Mouse (Mus musculus): ENCODE results near the gene Ppil3. TPM values are rescaled to one million over a fixed set of nuclear protein-coding genes. Genes with fewer than 3 reads are reported as not detected.

Ppil3 gene
- polyA plus RNA-seq, 2 experiments from 2014 or later: 61.9 to 77.3 TPM

DNA sequence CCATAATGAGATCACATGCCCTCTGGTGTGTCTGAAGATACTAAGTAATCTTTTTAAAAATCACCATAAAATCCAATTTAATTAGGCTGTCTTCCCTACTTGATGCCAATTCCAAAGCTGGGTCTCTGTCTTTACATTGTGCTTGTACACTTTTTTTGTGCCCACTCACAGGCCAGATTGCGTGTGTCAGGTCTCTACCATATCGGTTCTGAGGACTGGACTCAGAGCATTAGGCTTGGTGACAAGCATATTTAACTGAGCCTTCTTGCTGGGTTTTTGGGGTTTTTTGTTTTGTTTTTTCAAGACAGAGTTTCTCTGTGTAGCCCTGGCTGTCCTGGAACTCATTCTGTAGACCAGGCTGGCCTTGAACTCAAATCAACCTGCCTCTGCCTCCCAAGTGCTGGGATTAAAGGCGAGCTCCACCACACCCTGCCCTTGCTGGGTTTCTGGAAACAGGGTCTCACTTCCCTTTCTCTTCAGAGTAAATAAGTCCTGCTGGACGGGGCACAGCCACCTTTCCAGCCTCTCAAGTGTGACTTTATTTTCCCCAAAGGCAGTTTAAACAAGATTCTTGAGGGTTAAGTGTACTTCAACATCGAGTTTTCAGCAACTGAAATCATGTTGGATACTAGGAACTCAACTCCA is 35.6 kb downstream of the Ppil3 start:
- no peak for ATAC-seq

DNA sequence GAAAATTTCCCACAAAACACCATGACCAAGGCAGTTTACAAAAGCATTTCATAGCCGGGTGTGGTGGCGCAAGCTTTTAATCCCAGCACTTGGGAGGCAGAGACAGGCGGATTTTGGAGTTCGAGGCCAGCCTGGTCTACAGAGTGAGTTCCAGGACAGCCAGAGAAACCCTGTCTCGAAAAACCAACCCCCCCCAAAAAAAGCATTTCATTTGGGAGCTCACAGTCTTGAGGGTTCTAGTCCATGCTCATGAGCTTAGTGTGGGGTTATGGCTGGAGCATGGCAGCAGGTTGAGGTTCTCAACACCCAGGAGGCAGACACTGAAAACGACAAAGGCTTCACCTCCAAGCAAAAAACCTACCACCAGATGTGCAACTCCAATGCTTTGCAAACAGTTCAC is 37.1 kb downstream of the Ppil3 start:
- no peak for ATAC-seq

DNA sequence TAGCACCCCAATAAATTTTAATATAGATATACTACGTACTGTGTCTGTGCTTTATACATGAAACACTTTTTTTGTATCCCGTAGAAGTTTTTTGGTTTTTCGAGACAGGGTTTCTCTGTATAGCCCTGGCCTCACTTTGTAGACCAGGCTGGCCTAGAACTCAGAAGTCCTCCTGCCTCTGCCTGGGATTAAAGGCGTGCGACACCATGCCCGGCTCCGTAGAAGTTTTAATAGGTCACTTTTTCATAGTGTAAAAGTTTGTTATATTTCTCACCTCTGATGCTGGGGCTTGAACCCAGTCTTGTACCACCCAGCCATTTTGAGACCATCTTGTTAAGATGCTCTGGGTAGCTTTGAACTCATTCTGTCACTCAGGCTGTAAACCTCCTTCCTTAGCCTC is 38.0 kb downstream of the Ppil3 start:
- ATAC-seq: no peak

DNA sequence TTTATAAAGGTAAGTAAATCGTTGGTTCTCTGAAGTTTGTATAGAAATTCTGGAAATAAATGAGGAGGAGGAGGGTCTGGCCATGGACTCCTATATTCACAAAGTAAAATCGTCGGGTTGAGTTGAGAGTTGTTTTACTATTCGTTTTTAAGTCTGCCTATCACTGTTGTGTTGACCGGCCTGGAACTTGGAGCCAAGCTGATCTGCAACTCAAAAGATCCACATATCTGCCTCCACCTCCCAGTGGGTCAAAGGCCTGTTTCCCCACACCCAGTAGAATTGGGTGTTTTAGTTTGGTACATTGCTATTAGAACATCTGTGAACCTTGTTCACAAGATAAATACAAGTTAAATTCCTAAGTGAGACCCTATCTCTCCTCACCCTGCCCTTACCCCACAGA is 41.5 kb downstream of the Ppil3 start:
- no peak for ATAC-seq

DNA sequence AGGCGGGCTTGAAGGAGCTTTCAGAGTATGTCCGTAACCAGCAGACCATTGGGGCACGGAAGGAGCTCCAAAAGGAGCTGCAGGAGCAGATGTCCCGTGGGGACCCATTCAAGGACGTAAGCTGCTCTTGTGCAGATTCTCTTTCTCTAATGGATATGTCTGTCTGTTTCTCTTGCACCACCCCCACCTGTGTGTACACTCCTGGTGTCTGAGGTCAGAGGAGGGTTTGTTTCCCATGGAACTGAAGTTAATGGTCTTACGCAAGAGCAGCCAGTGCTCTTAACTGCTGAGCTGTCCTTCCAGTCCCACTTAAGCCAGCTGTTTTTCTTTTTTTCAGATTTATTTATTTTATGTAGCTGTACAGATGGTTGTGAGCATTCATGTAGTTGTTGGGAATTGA is 43.9 kb downstream of the Ppil3 start:
- ATAC-seq: no peak

DNA sequence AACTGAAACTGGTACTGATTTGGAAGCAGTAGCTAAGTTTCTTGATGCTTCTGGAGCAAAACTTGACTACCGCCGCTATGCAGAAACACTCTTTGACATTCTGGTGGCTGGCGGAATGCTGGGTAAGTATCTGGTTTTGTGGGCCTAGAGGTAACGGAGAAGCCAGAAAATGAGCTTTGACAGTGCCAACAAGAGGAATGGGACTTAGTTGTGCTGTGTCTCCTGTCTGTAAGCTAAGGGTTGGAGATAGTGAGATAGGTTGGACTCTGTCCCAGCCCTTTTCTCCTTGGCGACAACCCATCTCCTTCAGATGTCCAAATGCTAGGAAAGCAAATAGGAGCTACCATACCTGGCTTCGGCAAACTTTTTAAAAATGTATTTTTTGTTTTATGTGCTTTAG is 47.6 kb downstream of the Ppil3 start:
- no peak for ATAC-seq

DNA sequence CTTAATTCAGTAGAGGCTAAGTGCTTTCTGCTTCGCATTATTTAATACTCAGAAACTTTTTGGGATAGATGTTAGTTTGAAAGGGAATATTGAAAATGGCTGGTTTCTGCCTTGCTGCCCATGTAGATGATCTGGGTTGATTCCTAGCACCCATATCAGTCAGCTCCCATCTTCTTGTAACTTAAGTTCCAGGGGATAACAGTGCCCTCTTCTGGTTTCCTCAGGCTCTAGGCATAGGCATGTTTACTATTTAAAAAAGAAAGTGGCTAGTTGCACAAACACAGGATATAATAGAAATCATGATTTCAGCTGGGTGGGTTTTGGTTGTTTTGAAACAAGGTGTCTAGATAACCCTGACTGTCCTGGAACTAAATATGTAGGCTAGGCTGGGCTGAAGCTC is 49.1 kb downstream of the Ppil3 start:
- no peak for ATAC-seq

DNA sequence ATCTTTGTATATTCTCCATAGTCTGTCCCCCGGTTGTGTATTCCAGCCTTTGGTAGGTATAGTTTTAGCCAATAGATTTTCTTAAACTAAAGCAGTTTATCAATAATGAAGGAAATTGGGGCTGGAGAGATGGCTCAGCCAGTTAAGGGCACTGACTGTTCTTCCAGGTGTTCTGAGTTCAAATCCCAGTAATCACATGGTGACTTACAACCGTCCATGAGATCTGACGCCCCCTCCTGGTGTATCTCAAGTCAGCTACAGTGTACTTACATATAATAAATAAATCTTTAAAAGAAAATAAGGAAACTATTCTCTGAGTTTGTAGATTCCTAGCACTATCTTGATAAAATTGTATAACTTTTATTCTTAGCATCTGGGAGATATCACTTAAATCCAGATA is 49.9 kb downstream of the Ppil3 start:
- no peak for ATAC-seq

DNA sequence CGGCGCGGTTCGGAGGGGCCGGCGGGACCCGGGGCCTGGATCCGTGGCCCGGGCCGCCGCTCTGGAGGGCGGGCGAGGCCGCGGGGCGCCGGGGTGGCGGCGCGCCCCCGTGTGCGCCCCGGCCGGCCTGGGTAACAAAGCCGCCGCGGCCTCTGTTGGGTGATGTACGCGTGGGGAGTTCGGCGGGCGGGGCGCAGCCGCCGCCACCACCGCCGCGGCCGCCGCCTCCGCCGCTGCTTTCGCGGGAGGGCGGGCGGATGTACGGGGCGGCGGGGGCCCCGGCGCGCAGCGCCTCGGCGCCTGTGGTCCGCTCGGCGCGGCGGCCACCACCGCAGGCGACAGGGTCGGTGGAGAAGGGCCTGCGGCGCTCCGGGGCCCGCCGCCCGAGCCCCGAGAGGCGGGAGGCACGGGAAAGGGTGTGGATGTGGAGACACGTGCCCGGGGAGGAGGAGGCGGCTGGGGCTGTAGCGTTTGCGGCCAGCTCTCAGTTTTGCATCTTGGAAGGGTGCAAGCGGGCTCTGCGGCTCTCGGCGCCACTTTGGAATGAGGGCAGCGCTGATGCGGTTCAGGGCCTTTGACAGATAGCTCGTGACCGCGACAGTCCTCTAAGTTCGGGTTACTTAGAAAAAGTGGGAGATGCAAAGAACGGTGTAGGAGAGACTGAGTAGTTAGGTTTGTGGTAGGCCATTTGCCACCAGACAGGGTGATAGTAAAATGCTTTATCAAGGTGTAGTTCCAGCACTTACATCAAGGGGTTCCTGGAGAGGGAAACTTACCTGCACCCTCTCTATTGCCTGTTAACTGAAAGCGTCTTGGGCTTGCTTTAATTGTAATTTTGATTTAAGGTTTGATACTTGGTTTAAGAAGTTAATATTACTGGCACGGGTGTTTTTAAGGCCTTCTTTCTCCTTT is 51.7 kb downstream of the Ppil3 start:
- ATAC-seq: peak; percentile 35

DNA sequence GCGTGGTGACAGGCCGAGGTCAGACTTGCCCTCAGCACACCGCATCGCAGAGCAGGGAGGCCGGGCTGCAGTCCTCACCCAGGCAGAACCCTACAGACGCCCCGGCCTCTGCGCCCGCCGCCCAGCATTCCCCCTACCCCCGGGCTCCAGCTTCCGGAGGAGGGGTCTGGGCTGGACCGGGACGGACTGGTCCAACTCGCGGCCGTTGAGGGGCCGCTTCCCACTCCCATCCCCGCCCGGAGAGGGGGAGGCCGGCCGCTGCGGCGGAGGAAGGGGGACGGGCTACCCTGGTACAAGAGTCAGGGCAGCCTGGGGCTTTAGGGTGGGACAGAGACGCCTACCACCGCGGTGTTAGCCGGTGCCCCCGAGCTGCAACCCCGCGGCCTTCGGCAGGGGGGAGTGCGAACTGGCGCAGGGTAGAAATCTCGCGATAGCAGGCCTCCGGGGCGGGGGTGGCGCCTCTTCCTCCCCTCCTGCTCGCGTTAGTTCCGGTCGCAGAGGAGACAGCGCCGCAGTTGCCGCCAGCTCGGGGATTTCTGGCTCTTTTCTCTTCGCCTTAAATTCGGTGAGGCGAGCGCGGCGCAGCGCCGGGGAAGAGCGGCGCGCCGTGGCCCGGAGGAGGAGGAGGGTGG is 52.5 kb downstream of the Ppil3 start, which contains the start of gene Bzw1:
Gene Bzw1 (plus strand): TSS at position 247 of the 632 bp plus-strand sequence.
- ATAC-seq: peak; percentile 89

DNA sequence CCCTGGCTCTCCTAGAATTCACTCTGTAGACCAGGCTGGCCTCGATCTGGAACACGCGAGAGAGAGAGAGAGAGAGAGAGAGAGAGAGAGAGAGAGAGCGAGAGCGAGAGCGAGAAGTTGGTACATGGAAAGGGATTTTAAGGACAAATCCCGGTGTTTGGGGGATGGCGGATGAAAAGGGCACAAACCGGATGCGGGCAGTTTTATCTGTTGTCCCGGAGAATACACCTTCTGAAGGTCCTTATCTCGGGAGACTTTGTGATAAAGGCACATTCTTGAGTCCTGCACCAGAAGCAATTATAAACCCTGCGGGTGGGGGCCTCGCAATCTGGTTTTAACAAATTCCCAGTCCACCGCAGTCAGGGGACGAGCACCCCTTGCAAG is 53.0 kb downstream of the Ppil3 start:
- ATAC-seq: peak; percentile 13

DNA sequence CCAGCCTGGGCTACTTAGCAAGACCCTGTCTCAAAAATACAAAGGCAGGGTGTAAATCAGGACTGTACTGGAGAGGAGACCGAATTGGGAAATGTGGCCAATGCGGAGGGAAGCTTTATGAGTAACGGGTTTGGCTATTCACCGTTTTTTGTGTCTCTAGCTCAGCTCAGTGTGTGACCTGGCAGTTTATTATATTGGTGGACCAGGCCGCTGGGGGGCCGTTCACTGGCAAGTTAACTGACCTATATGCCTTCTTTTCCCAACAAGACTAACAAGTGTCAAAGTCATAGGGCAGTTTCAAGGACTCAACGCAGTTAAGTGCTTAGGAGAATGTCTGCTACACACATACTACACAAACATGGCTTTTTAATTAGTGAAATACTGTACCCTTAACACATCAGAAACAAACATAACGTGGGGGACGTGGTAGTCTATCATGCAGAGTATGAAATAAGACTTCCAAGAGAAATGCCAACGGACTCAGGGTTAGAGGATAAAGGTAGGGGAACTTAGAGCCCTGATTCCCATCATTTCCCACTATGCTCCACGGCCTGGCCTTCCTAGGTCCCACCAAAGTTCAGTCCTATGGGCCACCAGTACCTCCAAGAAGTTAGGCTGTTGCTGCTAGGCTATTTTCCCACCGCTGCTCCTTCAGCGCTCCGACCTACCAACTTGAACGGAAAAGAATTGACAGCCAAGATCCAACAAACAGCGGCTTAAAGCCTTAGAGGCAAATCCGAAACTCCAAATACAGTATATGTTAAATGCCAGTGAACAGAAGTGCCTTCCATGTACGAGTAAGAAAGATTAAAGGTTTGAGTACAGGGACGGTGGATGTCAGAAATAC is 53.6 kb downstream of the Ppil3 start:
- no peak for ATAC-seq

DNA sequence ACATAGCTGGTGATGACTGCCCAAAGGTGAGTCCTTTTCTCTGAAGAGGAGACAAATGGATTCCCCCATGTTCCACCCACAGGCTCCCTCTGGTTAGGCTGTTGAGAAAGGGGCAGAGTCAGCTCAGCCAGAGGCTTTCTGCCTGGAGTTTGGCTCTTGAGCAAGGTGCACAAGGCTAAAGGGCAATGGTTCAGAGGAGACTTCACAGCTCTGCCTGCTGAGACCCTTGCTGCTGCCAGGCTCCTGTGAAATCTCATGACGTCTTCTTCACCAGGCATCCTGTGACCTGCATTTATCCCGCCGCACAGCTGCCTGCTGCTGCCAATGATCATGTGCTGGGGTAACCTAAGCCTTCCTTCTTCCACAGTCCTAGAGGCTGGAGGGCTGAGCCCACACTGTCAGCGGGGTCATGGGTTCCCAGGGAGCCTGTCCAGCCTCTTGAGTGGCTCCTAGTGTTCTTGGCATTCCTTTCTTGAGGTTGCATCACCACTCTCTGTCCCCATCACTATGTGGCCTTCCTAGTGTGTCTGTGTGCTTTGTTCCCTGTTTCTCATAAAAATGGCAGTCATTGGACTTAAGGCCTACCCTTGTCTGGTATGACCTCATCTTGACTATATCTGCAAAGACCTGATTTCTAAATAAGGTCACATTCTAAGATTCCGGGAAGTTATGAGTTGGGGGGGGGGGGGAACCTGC is 62.6 kb downstream of the Ppil3 start:
- no peak for ATAC-seq

Other genes starting within 250 kb of the Ppil3 start
- gene Aox4, start 235.1 kb downstream of the Ppil3 start, polyA plus RNA-seq (2017; shearing (Covaris generic)): not detected
- under 1 TPM; 0.05 to 0.13 TPM for gene Aox2, start 167.2 kb downstream of the Ppil3 start, polyA plus RNA-seq (2017; shearing (Covaris generic))
- 100 to 1,000 TPM; 406 to 458 TPM for gene Bzw1, start 52.6 kb downstream of the Ppil3 start, polyA plus RNA-seq (2017; shearing (Covaris generic))
- gene Clk1, start 21.4 kb downstream of the Ppil3 start, polyA plus RNA-seq (2017; shearing (Covaris generic)): 100 to 1,000 TPM; 355 to 452 TPM
- 10 to 100 TPM; 40.1 to 58.3 TPM for gene Nif3l1, start 335 bp downstream of the Ppil3 start, polyA plus RNA-seq (2017; shearing (Covaris generic))
- 10 to 100 TPM; 14.5 to 24.7 TPM for gene Orc2, start 59.6 kb upstream of the Ppil3 start, polyA plus RNA-seq (2017; shearing (Covaris generic))
- gene Fam126b, start 140.8 kb upstream of the Ppil3 start, polyA plus RNA-seq (2017; shearing (Covaris generic)): 10 to 100 TPM in 1 of 2 experiments, 1 to 10 TPM in 1; 9.3 to 10.2 TPM
- 10 to 100 TPM; 77.5 to 93.6 TPM for gene Ndufb3, start 140.9 kb upstream of the Ppil3 start, polyA plus RNA-seq (2017; shearing (Covaris generic))

Data from activated CD4-positive, CD25-positive, alpha-beta regulatory T cell, adult 4 months (primary cell).